Mouse (Mus musculus) liver, embryonic 14.5 days (tissue): ENCODE data around the gene Cacna2d2.

ENCODE experiments used
- CTCF ChIP-seq: IDR thresholded peaks from 2 replicates; pipeline ENCODE4 v1.5.1; 2016; ENCODE audit warnings: antibody characterized with exemption, low read depth, control low read depth
- EP300 ChIP-seq: IDR thresholded peaks from 2 replicates; pipeline ENCODE4 v1.6.1; 2016; ENCODE audit warnings: antibody characterized with exemption, low read depth

- no peak for TF ChIP-seq CTCF
- no peak for TF ChIP-seq EP300
These were observed 69.9 kb downstream of the Cacna2d2 start for GRCm38 (mm10) chr9:107469213-107469795.
